Mouse (Mus musculus) thymus, adult 2 months (tissue): ENCODE measurements around the gene Hadh. TPM values are rescaled to one million over a fixed set of nuclear protein-coding genes. Genes with fewer than 3 reads are reported as not detected.
A peak's percentile ranks its signal among the peaks of the same experiment; 100 is the strongest.

Experiments used
- DNase-seq: peaks from one replicate; pipeline ENCODE4 v3.0.0; 2021
- H3K27ac ChIP-seq: fragments of 200-500 bp; 2 replicates; pipeline ENCODE4 v1.5.1; 2012; ENCODE audit warnings: low read length, control low read depth; ENCODE audit not compliant: control insufficient read depth, insufficient read depth
- H3K27me3 ChIP-seq: fragments of 200-500 bp; 2 replicates; pipeline ENCODE4 v1.6.1; 2012; ENCODE audit warnings: mild to moderate bottlenecking, low read length, moderate library complexity, mixed read lengths; ENCODE audit not compliant: control insufficient read depth, insufficient read depth
- H3K36me3 ChIP-seq: fragments of 200-500 bp; 2 replicates; pipeline ENCODE4 v1.6.1; 2012; ENCODE audit warnings: mild to moderate bottlenecking, low read length, moderate library complexity; ENCODE audit not compliant: control insufficient read depth, insufficient read depth
- H3K4me1 ChIP-seq: fragments of 200-500 bp; replicated peaks from 2 replicates; pipeline ENCODE4 v1.6.1; 2012; ENCODE audit warnings: low read length; ENCODE audit not compliant: control insufficient read depth, insufficient read depth
- H3K4me3 ChIP-seq: fragments of 200-500 bp; 2 replicates; pipeline ENCODE4 v1.5.1; 2012; ENCODE audit warnings: mild to moderate bottlenecking, low read length, control low read depth, moderate library complexity; ENCODE audit not compliant: control insufficient read depth, insufficient read depth
- CTCF ChIP-seq: fragments of 200-500 bp; IDR thresholded peaks from 2 replicates; pipeline ENCODE4 v1.5.1; 2012; ENCODE audit warnings: mild to moderate bottlenecking, control low read depth, low read length, moderate library complexity, borderline replicate concordance; ENCODE audit not compliant: control insufficient read depth, poor library complexity, insufficient read depth; ENCODE audit errors: extremely low read depth
- POLR2A ChIP-seq: fragments of 200-500 bp; IDR thresholded peaks from 2 replicates; pipeline ENCODE4 v1.6.1; 2012; ENCODE audit warnings: mild to moderate bottlenecking, low read length, control low read depth, moderate library complexity; ENCODE audit not compliant: control insufficient read depth, poor library complexity, insufficient read depth; ENCODE audit errors: extremely low read depth
- WGBS: fragments of 180-500 bp; shearing (Covaris S2); methylation state at CpG from one replicate; pipeline ENCODE4 v1.1.7; 2018; 5-methylcytosine and 5-hydroxymethylcytosine counted together
- polyA plus RNA-seq: library from polyadenylated mRNA; depleted of rRNA; stranded (reverse); fragments of >200 nt; gene quantifications from 2 replicates; pipeline ENCODE4 v1.2.3, GENCODE M21; 2012

Gene Hadh
- polyA plus RNA-seq, 1 experiment: 101 TPM

DNA sequence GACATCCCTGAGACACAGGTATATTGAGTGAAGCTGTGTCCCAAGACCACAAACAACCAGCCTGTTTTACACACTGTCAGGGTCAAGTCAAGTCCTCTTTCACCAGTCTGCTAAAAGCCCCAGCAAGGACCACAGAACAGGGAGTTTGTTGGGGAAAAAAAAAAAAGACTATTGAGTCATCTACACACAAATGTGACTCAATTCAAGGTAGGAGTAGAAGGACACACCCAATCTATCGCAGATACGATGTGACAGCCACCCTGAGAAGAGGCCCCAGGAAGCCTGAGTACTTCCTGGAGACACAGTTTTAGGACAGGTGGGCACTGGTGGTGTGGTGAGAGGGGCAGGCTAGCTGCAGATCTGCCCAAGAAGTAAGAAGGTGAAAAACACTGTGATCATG lies 21.6 kb downstream of the Hadh start:
- 47% methylated on average over 2 of the region's 2 CpGs for WGBS
- peaks cover 5% of the 10 kb centered on the region; the same call in 1 of the 2 replicates for H3K4me1 ChIP-seq
- DNase-seq: no peak
- TF ChIP-seq CTCF (no peak), POLR2A (no peak)
- H3K4me3 ChIP-seq: no peak overlapping the region
- no peak overlapping the region for H3K27ac ChIP-seq
- no peaks in the 10 kb centered on the region for H3K27me3 ChIP-seq
- 0 out of 2 replicates have a peak, but pooled peaks cover 5% of the 10 kb centered on the region for H3K36me3 ChIP-seq

DNA sequence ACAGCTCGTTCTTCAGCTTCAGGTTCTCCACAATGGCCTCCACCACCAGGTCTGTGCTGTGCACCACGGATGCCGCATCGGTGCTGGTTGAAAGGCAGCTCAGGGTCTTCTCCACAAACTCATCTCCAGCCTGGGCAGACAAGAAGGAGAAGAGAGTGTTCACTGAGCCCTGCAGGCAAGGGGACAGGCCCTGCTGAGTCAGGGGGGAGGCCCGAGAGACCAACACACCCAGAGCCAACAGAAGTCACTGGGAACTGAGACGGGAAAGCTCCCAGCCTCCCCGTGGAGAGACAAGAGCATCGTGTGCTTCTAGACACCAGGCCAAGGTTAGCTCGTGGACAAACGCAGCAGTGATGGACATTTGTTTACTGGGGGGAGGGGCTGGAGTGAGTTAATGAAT lies 23.5 kb downstream of the Hadh start:
- WGBS: 95% methylated on average over 10 of the region's 10 CpGs
- Histone ChIP-seq H3K36me3 (0 out of 2 replicates have a peak, but pooled peaks cover 5% of the 10 kb centered on the region), H3K4me3 (no peak overlapping the region), H3K27me3 (no peaks in the 10 kb centered on the region), H3K4me1 (peaks cover 5% of the 10 kb centered on the region; the same call in 1 of the 2 replicates), H3K27ac (no peak overlapping the region)
- TF ChIP-seq POLR2A (no peak), CTCF (no peak)
- no peak for DNase-seq

DNA sequence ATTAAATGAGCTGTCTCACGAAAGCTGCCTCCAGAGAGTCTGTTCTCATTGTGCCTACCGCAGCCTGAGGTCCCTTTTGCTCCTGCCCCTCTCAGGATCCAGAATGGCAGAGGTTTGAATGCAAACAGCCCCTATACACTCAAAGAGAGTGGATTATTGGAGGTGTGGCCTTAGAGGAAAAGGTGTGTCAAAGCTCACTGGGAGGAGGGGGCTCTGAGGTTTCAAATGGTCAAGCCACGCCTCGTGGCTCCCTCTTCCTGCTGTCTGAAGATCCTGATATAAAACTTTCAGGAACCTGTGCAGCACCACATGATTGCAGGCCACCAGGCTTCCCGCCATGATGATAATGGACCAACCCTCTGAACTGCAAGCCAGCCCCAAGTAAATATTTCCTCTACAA lies 24.1 kb downstream of the Hadh start:
- H3K27ac ChIP-seq: no peak overlapping the region
- H3K27me3 ChIP-seq: no peaks in the 10 kb centered on the region
- 0 out of 2 replicates have a peak, but pooled peaks cover 5% of the 10 kb centered on the region for H3K36me3 ChIP-seq
- no peak for DNase-seq
- H3K4me3 ChIP-seq: no peak overlapping the region
- H3K4me1 ChIP-seq: peaks cover 5% of the 10 kb centered on the region; the same call in 1 of the 2 replicates
- TF ChIP-seq CTCF (no peak), POLR2A (no peak)
- 92% methylated on average over 5 of the region's 5 CpGs for WGBS

DNA sequence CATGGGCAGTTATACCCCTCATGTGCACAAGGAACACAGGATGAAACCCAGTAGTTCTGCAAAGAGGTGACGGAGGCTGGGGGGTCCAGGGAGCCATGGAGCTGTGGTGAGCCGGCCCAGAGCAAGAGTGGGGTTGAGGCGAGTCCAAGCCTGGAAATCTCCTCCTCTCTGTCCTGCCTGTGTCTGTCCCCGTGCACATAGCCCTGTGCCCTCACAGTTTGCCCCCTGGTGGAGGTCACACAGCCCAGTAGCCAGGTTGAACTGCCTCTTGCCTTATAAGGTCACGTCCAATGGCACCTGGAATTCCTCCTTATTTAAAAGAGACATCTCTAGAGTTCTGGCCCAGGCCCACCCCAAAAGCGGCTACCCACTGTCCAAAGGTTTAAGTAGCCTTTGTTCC lies 24.5 kb downstream of the Hadh start:
- no peak overlapping the region for H3K4me3 ChIP-seq
- no peak for TF ChIP-seq CTCF
- no peak for TF ChIP-seq POLR2A
- no peak for DNase-seq
- H3K4me1 ChIP-seq: peaks cover 5% of the 10 kb centered on the region; the same call in 1 of the 2 replicates
- H3K27ac ChIP-seq: no peak overlapping the region
- no peaks in the 10 kb centered on the region for H3K27me3 ChIP-seq
- WGBS: 95% methylated on average over 6 of the region's 6 CpGs
- 0 out of 2 replicates have a peak, but pooled peaks cover 5% of the 10 kb centered on the region for H3K36me3 ChIP-seq

DNA sequence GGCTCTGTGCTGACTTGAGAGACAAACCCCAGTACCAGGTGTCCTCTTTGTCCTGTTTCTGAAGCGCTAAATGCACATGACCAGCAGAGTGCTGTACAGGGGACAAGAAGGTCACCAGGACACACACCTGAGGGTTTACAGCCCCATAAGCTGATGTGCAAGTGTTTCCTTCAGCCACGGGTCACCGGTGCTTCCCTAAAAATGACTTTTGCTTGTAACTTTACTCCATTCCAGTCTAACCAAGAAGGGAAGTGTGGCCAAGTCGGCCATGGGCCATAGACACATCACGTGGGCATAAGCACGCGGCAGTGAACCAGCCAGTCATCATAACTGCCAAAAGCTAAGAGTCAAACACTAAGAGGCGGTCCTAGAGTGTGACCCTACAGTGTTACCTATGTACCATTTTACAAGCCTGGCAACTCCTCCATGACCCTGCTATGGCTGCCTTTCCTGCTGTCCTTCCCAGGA lies 25.3 kb downstream of the Hadh start:
- peaks cover 5% of the 10 kb centered on the region; the same call in 1 of the 2 replicates for H3K4me1 ChIP-seq
- no peaks in the 10 kb centered on the region for H3K27me3 ChIP-seq
- WGBS: 95% methylated on average over 8 of the region's 8 CpGs
- no peak for TF ChIP-seq CTCF
- no peak for TF ChIP-seq POLR2A
- H3K4me3 ChIP-seq: no peak overlapping the region
- DNase-seq: no peak
- no peak overlapping the region for H3K27ac ChIP-seq
- 0 out of 2 replicates have a peak, but pooled peaks cover 5% of the 10 kb centered on the region for H3K36me3 ChIP-seq

DNA sequence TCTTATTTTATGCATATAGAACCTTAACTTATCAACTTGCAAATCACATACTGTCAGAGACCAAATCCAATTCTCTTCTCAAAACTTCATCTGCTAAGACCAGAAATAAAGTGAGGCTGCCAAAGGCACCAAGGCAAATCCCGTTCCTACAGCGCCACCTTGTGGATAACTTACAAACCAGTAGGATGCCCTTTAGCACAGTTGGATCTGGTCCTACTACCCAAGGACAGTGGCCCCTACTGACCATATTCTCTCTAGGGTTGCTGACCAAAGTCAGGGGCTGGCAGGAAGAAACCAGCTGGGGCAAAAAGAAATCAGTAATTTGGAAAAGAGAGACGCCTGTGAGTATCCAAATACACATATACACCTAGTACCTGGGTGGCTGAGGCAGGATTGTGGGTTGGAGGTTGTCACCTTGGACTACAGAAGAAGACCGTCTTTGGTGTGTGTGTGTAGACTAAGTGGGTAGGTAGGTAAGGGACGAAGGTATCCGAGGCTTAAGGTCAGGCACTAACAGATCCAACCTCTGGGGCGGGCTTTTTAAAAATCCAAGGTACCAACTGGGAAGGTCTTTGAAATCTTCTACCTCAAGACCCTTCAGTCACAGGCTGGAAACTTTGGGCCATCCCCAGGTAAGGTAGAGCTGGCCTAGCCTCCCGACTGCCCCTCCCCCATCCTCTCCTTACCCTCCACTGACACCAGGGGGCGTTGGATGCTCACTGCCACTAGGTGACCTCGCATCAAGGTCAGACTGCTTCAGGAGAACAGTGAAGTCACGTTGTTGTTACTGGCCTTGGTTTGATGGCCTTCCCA lies 25.9 kb downstream of the Hadh start:
- 65% methylated on average over 11 of the region's 11 CpGs for WGBS
- 0 out of 2 replicates have a peak, but pooled peaks cover 5% of the 10 kb centered on the region for H3K36me3 ChIP-seq
- peak; percentile 67 for DNase-seq
- no peak overlapping the region for H3K4me3 ChIP-seq
- peaks cover 5% of the 10 kb centered on the region; the same call in 1 of the 2 replicates for H3K4me1 ChIP-seq
- H3K27me3 ChIP-seq: no peaks in the 10 kb centered on the region
- TF ChIP-seq POLR2A (no peak), CTCF (peak; percentile 50; the same call in 1 of the 2 replicates)
- H3K27ac ChIP-seq: no peak overlapping the region
